Mouse (Mus musculus) megakaryocyte, embryonic 14.5 days (primary cell): ENCODE results near the gene Sorcs2. TPM values are rescaled to one million over a fixed set of nuclear protein-coding genes. Genes with fewer than 3 reads are reported as not detected.

Source experiments
- H3K27me3 ChIP-seq: replicated peaks from 2 replicates; pipeline ENCODE3; 2012; ENCODE audit warnings: inconsistent platforms
- H3K36me3 ChIP-seq: replicated peaks from 2 replicates; pipeline ENCODE3; 2012; ENCODE audit warnings: low read length, inconsistent platforms, mixed read lengths
- H3K4me1 ChIP-seq: 2 replicates; pipeline ENCODE4 v1.6.1; 2012; ENCODE audit warnings: inconsistent platforms
- H3K4me3 ChIP-seq: replicated peaks from 2 replicates; pipeline ENCODE3; 2012; ENCODE audit warnings: moderate library complexity, mild to moderate bottlenecking, inconsistent platforms
- H3K9me3 ChIP-seq: 2 replicates; pipeline ENCODE4 v1.6.1; 2012; ENCODE audit warnings: inconsistent platforms
- FLI1 ChIP-seq: IDR thresholded peaks from 2 replicates; pipeline ENCODE4 v1.6.1; 2012; ENCODE audit warnings: low read length, inconsistent platforms, mixed read lengths
- GATA1 ChIP-seq: IDR thresholded peaks from 3 replicates; pipeline ENCODE4 v1.6.1; 2012; ENCODE audit warnings: mixed read lengths, low read length, inconsistent platforms, borderline replicate concordance
- polyA plus RNA-seq: library from polyadenylated mRNA; stranded (reverse); fragments of >175 nt; gene quantifications from 2 replicates; pipeline ENCODE4 v1.2.3, GENCODE M21; 2012; ENCODE audit warnings: low replicate concordance; ENCODE audit not compliant: insufficient read depth

Sorcs2 gene
- polyA plus RNA-seq, 1 experiment: not detected

GRCm38 (mm10) chr5:35975681-35976080 lies 422.3 kb downstream of the Sorcs2 start:
- H3K36me3 ChIP-seq: no peaks in the 10 kb centered on the region
- no peak overlapping the region for H3K4me3 ChIP-seq
- peaks cover 13% of the 10 kb centered on the region for H3K27me3 ChIP-seq
- peaks cover 2% of the 10 kb centered on the region for H3K4me1 ChIP-seq
- no peaks in the 10 kb centered on the region for H3K9me3 ChIP-seq
- TF ChIP-seq GATA1 (no peak), FLI1 (no peak)

GRCm38 (mm10) chr5:35974265-35974664 lies 423.7 kb downstream of the Sorcs2 start:
- peaks cover 7% of the 10 kb centered on the region for H3K4me1 ChIP-seq
- no peaks in the 10 kb centered on the region for H3K9me3 ChIP-seq
- H3K36me3 ChIP-seq: no peaks in the 10 kb centered on the region
- no peak for TF ChIP-seq FLI1
- no peak for TF ChIP-seq GATA1
- peaks cover 17% of the 10 kb centered on the region for H3K27me3 ChIP-seq
- no peak overlapping the region for H3K4me3 ChIP-seq

GRCm38 (mm10) chr5:35973800-35974199 lies 424.1 kb downstream of the Sorcs2 start:
- Histone ChIP-seq H3K4me1 (peaks cover 7% of the 10 kb centered on the region), H3K36me3 (no peaks in the 10 kb centered on the region), H3K9me3 (no peaks in the 10 kb centered on the region), H3K4me3 (no peak overlapping the region), H3K27me3 (peaks cover 20% of the 10 kb centered on the region)
- no peak for TF ChIP-seq GATA1
- TF ChIP-seq FLI1: no peak

GRCm38 (mm10) chr5:35972739-35973138 lies 425.2 kb downstream of the Sorcs2 start:
- no peaks in the 10 kb centered on the region for H3K36me3 ChIP-seq
- no peaks in the 10 kb centered on the region for H3K9me3 ChIP-seq
- H3K4me3 ChIP-seq: no peak overlapping the region
- no peak for TF ChIP-seq GATA1
- no peak for TF ChIP-seq FLI1
- peaks cover 24% of the 10 kb centered on the region for H3K27me3 ChIP-seq
- peaks cover 7% of the 10 kb centered on the region for H3K4me1 ChIP-seq

- TF ChIP-seq FLI1 (no peak), GATA1 (no peak)
- Histone ChIP-seq H3K4me3 (no peak overlapping the region), H3K27me3 (peaks cover 25% of the 10 kb centered on the region), H3K36me3 (no peaks in the 10 kb centered on the region), H3K9me3 (peaks cover 5% of the 10 kb centered on the region; the same call in 1 of the 2 replicates), H3K4me1 (peaks cover 7% of the 10 kb centered on the region)
Measured at GRCm38 (mm10) chr5:35971841-35972578, 425.9 kb downstream of the Sorcs2 start.

GRCm38 (mm10) chr5:35970380-35971105 lies 427.4 kb downstream of the Sorcs2 start:
- H3K4me3 ChIP-seq: no peak overlapping the region
- peaks cover 25% of the 10 kb centered on the region for H3K27me3 ChIP-seq
- H3K36me3 ChIP-seq: no peaks in the 10 kb centered on the region
- peaks cover 16% of the 10 kb centered on the region for H3K9me3 ChIP-seq
- TF ChIP-seq GATA1 (no peak), FLI1 (no peak)
- peaks cover 7% of the 10 kb centered on the region for H3K4me1 ChIP-seq

- peaks cover 16% of the 10 kb centered on the region for H3K9me3 ChIP-seq
- no peaks in the 10 kb centered on the region for H3K36me3 ChIP-seq
- TF ChIP-seq FLI1 (no peak), GATA1 (no peak)
- H3K4me1 ChIP-seq: peaks cover 7% of the 10 kb centered on the region
- peaks cover 25% of the 10 kb centered on the region for H3K27me3 ChIP-seq
- H3K4me3 ChIP-seq: no peak overlapping the region
Measured at GRCm38 (mm10) chr5:35969857-35970256, 428.1 kb downstream of the Sorcs2 start.

Other genes starting within 250 kb of the Sorcs2 start
- not detected in 2 replicates for gene Psapl1, start 194.1 kb downstream of the Sorcs2 start, polyA plus RNA-seq
- 4.2 and 17.4 TPM in 2 replicates for gene Grpel1, start 66.9 kb upstream of the Sorcs2 start, polyA plus RNA-seq
- 37.5 and 60.1 TPM in 2 replicates for gene Tada2b, start 86.1 kb upstream of the Sorcs2 start, polyA plus RNA-seq
- 0.57 TPM in 1 of 2 replicates, not detected in the other for gene Ccdc96, start 86.4 kb upstream of the Sorcs2 start, polyA plus RNA-seq
- gene Tbc1d14, start 195.1 kb upstream of the Sorcs2 start, polyA plus RNA-seq: 7.1 and 8.7 TPM in 2 replicates